Mouse (Mus musculus): ENCODE data around the gene Acot7.

- TF ChIP-seq CTCF (IDR thresholded peaks at IDR 0.05; ENCODE audit: borderline replicate concordance, insufficient read depth, low read depth, low read length) = no peak
- no peak for TF ChIP-seq POLR2A (IDR thresholded peaks at IDR 0.05; ENCODE audit: borderline replicate concordance, insufficient read depth, low read length)
These were observed 18.3 kb downstream of the Acot7 start for GRCm38 (mm10) chr4:152196276-152196675.
